Mouse (Mus musculus) layer of hippocampus, postnatal 36 days (tissue): ENCODE data around the gene Adcy4. TPM values are rescaled to one million over a fixed set of nuclear protein-coding genes. Genes with fewer than 3 reads are reported as not detected.

Experiments used
- total RNA-seq, 2 experiments: library from RNA; stranded (reverse); gene quantifications; 2 replicates each; pipeline ENCODE4 v1.2.3; 2021

Adcy4 gene
- total RNA-seq, 2 experiments from 2014 or later = 2.5 to 3.2 TPM

Other genes with a start within 250 kb of the Adcy4 start
- gene Pck2, start 243.8 kb downstream of the Adcy4 start, total RNA-seq = 10 to 100 TPM; 42.6 to 45.8 TPM
- 10 to 100 TPM; 82.5 to 83.2 TPM for gene Dcaf11, start 224.1 kb downstream of the Adcy4 start, total RNA-seq
- gene A730061H03Rik, start 223.7 kb downstream of the Adcy4 start, total RNA-seq = 1 to 10 TPM; 1.3 to 1.4 TPM
- gene Fitm1, start 208.5 kb downstream of the Adcy4 start, total RNA-seq = not detected
- gene Psme1, start 206.0 kb downstream of the Adcy4 start, total RNA-seq = 10 to 100 TPM; 50.3 to 50.4 TPM
- 10 to 100 TPM; 46.1 to 50.7 TPM for gene Emc9, start 198.8 kb downstream of the Adcy4 start, total RNA-seq
- 10 to 100 TPM; 43.2 to 44.6 TPM for gene Psme2, start 193.0 kb downstream of the Adcy4 start, total RNA-seq
- gene Rnf31, start 192.4 kb downstream of the Adcy4 start, total RNA-seq = 10 to 100 TPM; 29.5 to 41.0 TPM
- 10 to 100 TPM; 13.9 to 16.2 TPM for gene Irf9, start 180.5 kb downstream of the Adcy4 start, total RNA-seq
- 1 to 10 TPM in 1 of 2 experiments, under 1 TPM in 1; 0.88 to 1.8 TPM for gene Rec8, start 166.1 kb downstream of the Adcy4 start, total RNA-seq
- 100 to 1,000 TPM; 108 to 119 TPM for gene Ipo4, start 148.1 kb downstream of the Adcy4 start, total RNA-seq
- 1 to 10 TPM; 5.3 to 5.6 TPM for gene Gm49378, start 146.2 kb downstream of the Adcy4 start, total RNA-seq
- 10 to 100 TPM; 43.4 to 44.3 TPM for gene Tm9sf1, start 140.3 kb downstream of the Adcy4 start, total RNA-seq
- 1 to 10 TPM; 1.3 to 1.7 TPM for gene Tssk4, start 133.9 kb downstream of the Adcy4 start, total RNA-seq
- gene Mdp1, start 123.6 kb downstream of the Adcy4 start, total RNA-seq = 10 to 100 TPM; 46.4 to 49.9 TPM
- gene Gmpr2, start 112.2 kb downstream of the Adcy4 start, total RNA-seq = 10 to 100 TPM; 24.4 to 27.9 TPM
- 100 to 1,000 TPM; 328 to 337 TPM for gene Nedd8, start 112.0 kb downstream of the Adcy4 start, total RNA-seq
- 10 to 100 TPM; 13.0 to 13.4 TPM for gene Tinf2, start 102.3 kb downstream of the Adcy4 start, total RNA-seq
- gene Tgm1, start 70.2 kb downstream of the Adcy4 start, total RNA-seq = under 1 TPM in 1 of 2 experiments, not detected in 1; 0.28 TPM
- gene Rabggta, start 61.8 kb downstream of the Adcy4 start, total RNA-seq = 10 to 100 TPM; 42.8 to 43.8 TPM
- 10 to 100 TPM; 82.7 to 83.2 TPM for gene Dhrs1, start 38.4 kb downstream of the Adcy4 start, total RNA-seq
- gene Nop9, start 38.4 kb downstream of the Adcy4 start, total RNA-seq = 10 to 100 TPM; 10.6 to 14.2 TPM
- 1 to 10 TPM; 1.2 to 1.6 TPM for gene Cideb, start 25.6 kb downstream of the Adcy4 start, total RNA-seq
- under 1 TPM; 0.10 to 0.20 TPM for gene Ltb4r2, start 22.7 kb downstream of the Adcy4 start, total RNA-seq
- not detected for gene Ltb4r1, start 18.1 kb downstream of the Adcy4 start, total RNA-seq
- 1 to 10 TPM; 1.1 to 1.9 TPM for gene Ripk3, start 4.8 kb upstream of the Adcy4 start, total RNA-seq
- gene Nfatc4, start 39.0 kb upstream of the Adcy4 start, total RNA-seq = 1 to 10 TPM; 1.2 to 1.9 TPM
- gene Nynrin, start 69.9 kb upstream of the Adcy4 start, total RNA-seq = 1 to 10 TPM; 6.7 to 7.3 TPM
- under 1 TPM; 0.37 to 0.43 TPM for gene Cbln3, start 100.3 kb upstream of the Adcy4 start, total RNA-seq
- 10 to 100 TPM; 10.6 to 11.7 TPM for gene Khnyn, start 100.9 kb upstream of the Adcy4 start, total RNA-seq
- gene Sdr39u1, start 116.2 kb upstream of the Adcy4 start, total RNA-seq = 10 to 100 TPM; 68.5 to 70.7 TPM
- under 1 TPM; 0.42 to 0.96 TPM for gene Cma1, start 160.6 kb upstream of the Adcy4 start, total RNA-seq
- gene Cma2, start 166.9 kb upstream of the Adcy4 start, total RNA-seq = not detected
- gene Mcpt1, start 233.9 kb upstream of the Adcy4 start, total RNA-seq = not detected
- gene Mcpt9, start 246.4 kb upstream of the Adcy4 start, total RNA-seq = not detected